Comparison of ENCODE assay signal across 9 mouse cellular contexts in genomic region chr11:79965896-79966295, GRCm38 (mm10). TPM values are rescaled to one million over a fixed set of nuclear protein-coding genes. Genes with fewer than 3 reads are reported as not detected.
A peak's percentile ranks its signal among the peaks of the same experiment; 100 is the strongest.
DNase-seq lines count a peak whose midpoint lies in the region; ATAC-seq lines count a peak whose summit lies in the region.
"Had no signal": no experiment of that assay in that cellular context is flagged by ENCODE, and none has a peak within 500 bp of the region (broad histone marks: within the 10 kb centered on the region; RNA-seq: fewer than 3 reads in every experiment).

No protein-coding gene starts in this region.

- no peak overlapping the region for H3K27ac ChIP-seq in intestine, embryonic 16.5 days (ENCODE audit: low read length)
- H3K27ac ChIP-seq: embryonic facial prominence, embryonic 12.5 days had no signal

- H3K9ac ChIP-seq in intestine, embryonic 16.5 days (ENCODE audit: low read depth, low read length): no peak overlapping the region
- H3K9ac ChIP-seq: embryonic facial prominence, embryonic 12.5 days had no signal

- no peaks in the 10 kb centered on the region for H3K9me3 ChIP-seq in intestine, embryonic 16.5 days (ENCODE audit: control insufficient read depth, low read length)
- H3K9me3 ChIP-seq: embryonic facial prominence, embryonic 12.5 days had no signal

- peaks cover 9% of the 10 kb centered on the region for H3K4me1 ChIP-seq in intestine, embryonic 16.5 days (ENCODE audit: control insufficient read depth, insufficient read depth, low read length)

- DNase-seq in heart, postnatal 10 days: peak; percentile 43 to 53
- DNase-seq in heart, adult 11 months: no peak
- peak; percentile 6 for DNase-seq in 3T3-L1 (ENCODE audit: low read depth, low spot score)
- peak; percentile 79 for DNase-seq in adrenal gland, postnatal 10 days
- peak; percentile 21 for DNase-seq in layer of hippocampus, adult 9-11 months
- DNase-seq in embryo, embryonic 10 days (ENCODE audit: low spot score): no peak
- DNase-seq in thymus, postnatal 25 days: no peak

- H3K27me3 ChIP-seq in intestine, embryonic 16.5 days (replicated peaks; ENCODE audit: control insufficient read depth, insufficient read depth, low read length): 0 out of 2 replicates have a peak, but pooled peaks cover 3% of the 10 kb centered on the region
- H3K27me3 ChIP-seq: embryonic facial prominence, embryonic 12.5 days had no signal

- ATAC-seq in intestine, embryonic 16.5 days: no peak

- H3K36me3 ChIP-seq in intestine, embryonic 16.5 days (ENCODE audit: control insufficient read depth, insufficient read depth, low read length): no peaks in the 10 kb centered on the region
- H3K36me3 ChIP-seq: embryonic facial prominence, embryonic 12.5 days had no signal

- intact Hi-C loops in heart, postnatal 10 days (cut with DNase I): loop anchor here (2.0 kb wide), 1 partner anchor 27 kb away; the partner anchor contains the start of gene Suz12

- 52% methylated on average over 8 of the region's 8 CpGs for WGBS in intestine, embryonic 16.5 days

- no peak overlapping the region for H3K4me3 ChIP-seq in intestine, embryonic 16.5 days (ENCODE audit: low read length)
- H3K4me3 ChIP-seq: embryonic facial prominence, embryonic 12.5 days had no signal

- H3K4me2 ChIP-seq in intestine, embryonic 16.5 days (ENCODE audit: low read depth, low read length): no peak overlapping the region
- H3K4me2 ChIP-seq: embryonic facial prominence, embryonic 12.5 days had no signal

RNA-seq across cellular contexts. Expression of gene Utp6, which starts 3.7 kb away (rescaled TPM):
- 10 to 100 TPM; 23.4 to 27.9 TPM for total RNA-seq in heart, postnatal 10 days (2021)
- 10 to 100 TPM; 31.3 to 32.4 TPM for total RNA-seq in adrenal gland, postnatal 10 days (2021)
- 41.5 and 44.7 TPM in 2 replicates for polyA plus RNA-seq in intestine, embryonic 16.5 days (2015; fragmentation: Nextera tagmentation; extraction: Ambion mirVana)

RNA-seq across cellular contexts. Expression of gene Suz12, which starts 27.0 kb away (rescaled TPM):
- 10 to 100 TPM; 37.5 to 39.4 TPM for total RNA-seq in heart, postnatal 10 days (2021)
- total RNA-seq in adrenal gland, postnatal 10 days (2021): 10 to 100 TPM; 52.7 to 54.0 TPM
- 13.6 and 14.3 TPM in 2 replicates for polyA plus RNA-seq in intestine, embryonic 16.5 days (2015; fragmentation: Nextera tagmentation; extraction: Ambion mirVana)

Comparison
In these comparisons a context has a peak if more than half of its experiments do, and no peak if none do; other contexts are left out.
1. DNase-seq: peak in heart, postnatal 10 days (2 of 2), 3T3-L1 (single experiment), adrenal gland, postnatal 10 days (single experiment) and layer of hippocampus, adult 9-11 months (single experiment); none in heart, adult 11 months (single experiment), embryo, embryonic 10 days (single experiment) and thymus, postnatal 25 days (single experiment).